Mouse (Mus musculus) layer of hippocampus, adult 11-12 months (tissue): Measurements from ENCODE around the gene Kdm4b.

Experiments
- DNase-seq: peaks from one replicate; pipeline ENCODE4 v3.0.0; 2022; ENCODE audit warnings: low spot score

Gene Kdm4b

DNA sequence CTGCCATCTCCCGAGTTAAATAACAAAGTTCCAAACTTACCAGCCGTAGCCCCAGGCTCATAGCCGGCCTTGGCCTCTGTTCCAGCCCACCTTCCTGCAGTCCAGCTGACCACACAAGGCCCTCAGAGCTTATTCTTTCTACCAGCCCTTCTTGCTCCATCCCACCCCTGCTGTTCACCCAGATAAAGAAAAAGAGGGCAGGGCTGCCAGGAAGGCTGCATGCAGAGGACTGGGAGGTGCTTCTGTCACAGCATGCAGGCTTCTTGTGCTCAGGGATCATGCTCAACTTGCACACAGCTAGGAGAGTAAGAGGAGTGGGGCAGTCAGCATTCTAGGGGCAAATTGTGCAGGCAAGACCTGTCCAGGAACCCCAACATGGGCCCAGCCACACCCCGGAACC lies 22.3 kb downstream of the Kdm4b start:
- DNase-seq = no peak

DNA sequence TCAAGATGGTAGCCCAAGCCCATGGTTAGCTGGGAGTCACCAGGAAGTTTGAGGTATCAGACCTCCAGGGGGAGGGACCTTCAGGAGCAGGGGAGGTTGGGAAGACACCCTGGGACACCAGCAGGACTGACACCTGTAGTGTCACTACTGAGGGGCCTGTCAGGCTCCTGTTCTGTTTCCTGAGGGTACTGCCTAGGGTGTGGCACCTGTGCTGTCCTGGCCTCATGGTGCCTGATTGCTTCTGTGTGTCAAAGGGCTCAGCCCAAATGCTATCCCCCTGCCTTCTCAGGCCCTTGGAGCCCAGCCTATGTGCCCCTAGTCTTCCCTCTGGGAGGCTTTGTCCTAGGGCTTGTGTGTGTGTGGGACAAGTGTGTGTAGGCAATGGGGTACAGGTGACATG lies 22.7 kb downstream of the Kdm4b start:
- DNase-seq = no peak

DNA sequence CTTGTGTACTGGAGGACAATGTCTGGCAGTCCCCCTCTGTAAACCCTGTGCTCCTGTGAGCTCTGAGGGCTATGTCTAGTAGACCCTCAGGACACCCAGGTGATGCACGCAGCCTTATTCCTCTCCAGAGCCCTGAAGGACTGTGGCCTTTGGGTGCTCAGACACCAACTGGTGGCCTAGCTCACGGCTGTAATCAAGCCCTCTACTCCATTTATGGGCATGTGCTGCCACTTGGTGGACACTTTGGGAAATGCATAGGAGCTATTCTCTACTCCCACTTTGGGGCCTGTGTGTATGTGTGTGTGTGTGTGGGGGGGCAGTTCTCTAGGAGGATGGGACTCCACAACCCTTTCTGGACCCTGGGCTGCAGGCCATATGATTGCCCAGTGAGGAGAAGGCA lies 24.8 kb downstream of the Kdm4b start:
- peak; percentile 87 for DNase-seq

DNA sequence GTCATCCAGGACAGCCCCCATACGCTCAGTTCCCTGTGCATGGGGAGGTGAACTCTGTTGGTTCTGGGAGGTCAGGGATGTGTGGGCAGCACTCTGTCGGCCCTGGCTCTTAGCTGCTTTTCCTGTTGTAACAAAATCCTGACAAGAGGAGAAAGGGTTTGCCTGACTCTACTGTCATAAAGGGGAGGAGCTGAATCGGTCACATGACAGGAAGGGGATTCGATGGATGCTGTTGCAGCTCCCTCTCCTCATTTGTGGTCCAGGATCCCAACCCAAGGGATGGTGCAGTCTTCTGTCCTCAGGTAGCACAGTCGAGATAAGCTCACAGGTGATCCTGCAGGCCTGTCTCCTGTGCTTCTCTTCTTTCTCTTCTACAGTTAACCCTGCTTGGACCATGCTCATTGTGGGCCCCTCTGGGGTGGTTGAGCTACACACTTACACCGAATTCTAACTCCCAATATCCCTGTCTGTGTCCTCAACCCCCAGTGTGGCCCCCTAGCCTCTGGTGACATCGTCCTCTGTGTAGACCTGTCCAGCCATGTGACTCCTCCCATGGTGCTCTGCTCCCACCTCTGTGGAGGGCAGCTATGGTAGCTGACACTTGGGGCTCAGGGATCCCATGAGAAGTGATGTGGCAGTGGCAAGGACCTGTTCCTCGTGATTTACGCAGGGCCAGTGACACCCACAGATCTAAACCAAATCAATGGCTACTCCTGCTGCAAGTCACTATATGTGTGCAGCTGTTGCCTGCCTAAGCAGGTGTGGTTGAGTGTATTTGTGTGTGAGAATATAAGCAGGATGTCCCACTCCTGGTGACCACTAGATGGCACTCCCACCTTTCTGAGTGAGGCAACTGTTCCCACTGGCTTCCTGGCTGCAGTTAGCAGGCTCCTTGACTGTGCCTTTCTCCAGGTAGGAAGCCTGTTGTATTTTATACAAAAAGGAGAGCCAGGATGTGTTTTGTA lies 31.3 kb downstream of the Kdm4b start:
- peak; percentile 80 for DNase-seq

DNA sequence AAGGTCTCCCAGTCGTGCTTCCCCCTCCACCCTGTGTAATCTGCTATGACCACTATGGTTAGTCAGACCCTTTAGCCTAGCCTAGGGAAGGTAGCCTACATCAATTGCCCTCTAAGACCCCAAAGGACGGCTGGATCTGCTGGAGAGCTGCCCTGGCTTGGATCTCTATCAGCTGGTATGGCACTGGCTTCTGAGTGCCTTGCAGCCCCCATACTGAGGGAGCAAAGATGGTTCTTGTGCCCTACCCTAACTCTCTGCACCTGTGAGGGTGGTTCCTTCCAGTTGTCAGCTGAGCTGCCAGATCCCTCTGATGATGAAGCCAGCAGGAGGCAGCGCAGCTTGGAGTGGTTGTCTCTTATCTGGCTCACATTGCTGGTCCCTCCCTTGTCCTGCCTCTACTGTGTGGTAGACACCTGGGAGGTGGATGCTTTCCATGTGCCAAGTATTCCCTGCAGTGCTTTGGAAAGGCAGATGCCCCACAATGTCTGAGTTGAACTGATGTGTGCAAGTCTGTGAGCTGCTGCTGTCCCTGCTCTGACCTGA lies 33.4 kb downstream of the Kdm4b start:
- no peak for DNase-seq

DNA sequence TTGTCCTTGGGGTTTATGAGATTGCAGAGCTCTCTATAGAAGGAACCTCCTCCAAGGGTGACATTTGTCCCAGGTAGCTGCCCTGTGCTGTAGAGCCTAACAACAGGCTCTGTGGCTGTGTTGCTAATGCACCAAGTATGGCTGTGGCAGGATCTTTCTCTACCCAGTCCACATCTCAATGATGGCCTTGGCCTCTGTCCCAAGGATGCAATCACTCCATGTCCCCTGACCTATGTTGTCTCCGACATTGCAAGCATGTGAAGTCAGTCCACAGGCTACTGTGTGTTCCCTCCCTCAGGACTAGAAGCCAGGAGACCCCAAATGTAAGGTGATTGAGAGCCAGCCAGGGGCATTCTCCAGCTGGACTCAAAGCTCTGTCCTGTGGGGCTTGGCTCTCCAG lies 34.0 kb downstream of the Kdm4b start:
- DNase-seq = no peak

DNA sequence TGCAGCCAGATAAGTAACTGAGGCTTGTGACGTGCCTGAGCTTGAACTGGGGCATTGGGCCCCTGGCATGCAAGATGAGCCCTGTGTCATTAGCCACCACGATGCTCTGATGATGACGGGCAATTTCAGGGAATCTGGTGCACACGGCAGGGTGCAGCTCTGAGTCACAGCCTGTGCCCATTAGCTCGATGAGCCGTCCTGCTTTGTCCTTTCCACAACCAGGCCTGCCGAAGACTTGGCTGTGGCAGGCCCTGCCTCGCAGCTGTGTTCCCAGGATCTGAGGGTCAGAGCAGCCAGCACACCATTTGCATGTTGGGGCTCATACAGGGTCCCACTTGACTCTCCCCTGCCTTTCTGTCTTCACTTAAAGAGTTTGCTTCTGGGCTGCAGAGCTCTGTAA lies 34.6 kb downstream of the Kdm4b start:
- no peak for DNase-seq

DNA sequence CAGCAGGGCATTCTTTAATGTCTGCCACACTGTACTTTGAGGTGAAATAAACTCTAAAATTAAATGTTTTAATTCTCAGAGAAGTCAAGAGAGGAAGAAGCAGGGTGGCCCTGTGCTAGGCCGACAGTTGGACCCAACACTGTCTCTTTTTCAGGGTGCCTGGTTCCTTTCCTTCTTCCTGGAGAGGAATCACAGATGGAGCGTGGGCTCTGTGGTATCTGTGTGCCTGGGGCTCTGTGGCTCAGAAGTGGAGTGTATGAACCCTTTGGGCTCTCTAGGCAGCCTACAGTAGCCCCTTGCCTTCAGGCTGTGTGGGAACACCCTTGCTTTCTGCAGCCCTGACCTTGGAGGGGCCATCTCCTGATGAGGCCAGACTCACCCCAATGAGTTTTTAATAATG lies 35.7 kb downstream of the Kdm4b start:
- peak; percentile 55 for DNase-seq

DNA sequence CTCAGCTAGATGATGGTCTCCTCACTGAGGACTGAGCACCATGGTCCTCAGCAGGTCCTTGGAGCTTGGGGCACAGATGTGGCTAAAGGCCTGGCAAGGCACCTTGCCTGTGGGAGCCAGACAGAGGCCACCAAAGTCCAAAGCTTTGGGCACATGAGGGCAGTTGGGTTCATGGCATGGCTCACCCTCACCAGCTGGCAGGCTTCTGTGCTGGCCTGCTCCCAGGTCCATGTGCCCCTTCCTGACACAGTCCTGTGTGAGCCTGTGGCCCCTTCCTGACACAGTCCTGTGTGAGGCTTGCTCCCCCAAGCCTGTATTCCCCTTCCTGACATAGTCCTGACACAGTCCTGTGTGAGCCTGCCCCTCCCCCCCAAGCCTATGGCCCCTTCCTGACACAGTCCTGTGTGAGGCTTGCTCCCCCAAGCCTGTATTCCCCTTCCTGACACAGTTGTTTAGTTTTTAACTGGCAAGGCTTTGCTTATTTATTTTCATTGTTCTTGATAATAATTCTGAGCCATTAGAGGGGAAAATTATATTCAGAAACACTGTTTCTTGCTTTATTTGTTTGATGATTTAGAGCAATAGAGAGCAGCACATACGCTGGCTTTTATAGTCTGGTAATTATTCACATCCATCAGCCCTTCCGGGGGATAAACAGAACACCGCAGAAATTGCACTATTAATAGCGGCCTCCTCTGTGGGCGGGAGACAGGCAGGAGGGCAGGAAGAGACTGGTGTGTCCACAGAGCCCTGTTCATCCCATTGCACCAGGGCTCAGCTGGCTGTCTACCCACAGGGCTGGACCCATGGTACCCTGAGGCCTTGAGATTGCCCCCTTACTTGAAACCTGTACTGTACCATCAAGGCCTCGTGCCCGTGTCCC lies 40.2 kb downstream of the Kdm4b start:
- no peak for DNase-seq

DNA sequence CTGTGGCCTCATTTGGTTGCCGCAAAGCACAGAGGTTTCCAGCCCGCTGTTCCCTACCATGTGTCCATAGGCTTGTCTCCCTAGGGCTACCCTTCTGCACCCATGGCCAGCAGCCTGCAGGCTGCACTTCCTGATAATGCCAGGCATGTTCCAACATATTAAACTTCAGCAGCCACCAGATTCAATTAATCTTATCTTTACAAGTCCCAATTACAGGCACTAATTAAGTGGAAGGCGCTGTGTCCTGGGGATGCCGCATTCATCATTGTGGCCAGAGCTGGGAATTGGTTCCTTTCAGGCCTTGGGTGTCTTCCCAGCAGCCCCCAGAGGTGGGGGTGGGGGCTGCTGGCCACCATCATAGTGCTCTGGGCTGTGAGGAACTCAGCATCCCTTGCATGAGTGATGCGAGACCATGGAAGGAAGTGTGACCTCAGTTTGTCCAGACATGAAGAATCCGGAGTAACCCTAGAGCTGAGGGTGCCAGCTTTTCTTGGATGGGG lies 42.5 kb downstream of the Kdm4b start:
- no peak for DNase-seq

DNA sequence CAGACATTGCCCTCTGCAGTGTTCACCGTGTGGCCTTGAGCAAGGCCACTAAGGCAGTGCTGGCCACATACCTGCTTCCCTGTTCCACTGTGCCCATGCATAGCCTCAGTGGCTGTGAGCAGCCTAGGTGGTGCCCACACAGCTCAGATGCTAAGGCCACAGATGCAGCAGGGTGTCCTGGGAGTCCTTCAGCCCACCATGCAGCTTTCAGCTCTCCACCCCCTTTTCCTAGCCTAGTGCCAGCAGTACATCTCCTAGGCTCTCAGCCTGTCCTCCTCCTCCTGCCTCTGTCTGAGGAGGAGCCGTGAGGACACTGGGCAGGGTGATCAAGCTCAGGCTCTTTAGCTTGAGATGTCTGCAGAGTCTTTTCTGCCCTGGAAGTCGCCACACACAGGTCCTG lies 44.2 kb downstream of the Kdm4b start:
- no peak for DNase-seq

DNA sequence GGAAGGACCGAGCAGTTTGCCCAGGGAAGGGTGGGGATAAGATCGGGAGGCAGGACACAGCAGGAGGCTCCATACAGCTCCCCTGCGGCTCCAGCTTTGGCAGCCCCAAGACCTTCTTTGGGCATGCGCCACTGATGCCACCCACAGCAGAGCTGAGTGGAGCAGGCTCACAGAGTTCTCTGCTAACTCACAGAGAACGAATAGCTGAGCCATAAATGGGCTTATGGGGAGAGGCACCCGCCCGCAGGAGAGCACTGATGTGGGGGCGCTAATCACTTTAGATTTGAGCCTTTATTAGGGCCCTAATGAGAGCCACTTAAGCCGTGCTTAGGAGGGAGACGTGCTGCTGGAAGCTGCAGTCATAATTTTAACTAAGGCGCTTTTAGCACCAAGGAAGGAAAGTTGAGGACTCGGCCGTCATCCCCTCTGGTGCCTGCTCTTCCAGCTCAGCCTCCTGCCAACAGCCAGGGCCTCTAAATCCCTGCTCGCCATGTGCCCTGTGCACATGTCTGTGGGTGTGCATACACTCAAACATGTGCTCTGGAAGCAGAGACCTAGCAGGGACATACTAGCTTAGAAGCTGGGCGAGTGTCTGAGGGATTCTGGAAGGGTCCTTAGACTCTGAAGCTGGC lies 45.3 kb downstream of the Kdm4b start:
- peak; percentile 79 for DNase-seq

DNA sequence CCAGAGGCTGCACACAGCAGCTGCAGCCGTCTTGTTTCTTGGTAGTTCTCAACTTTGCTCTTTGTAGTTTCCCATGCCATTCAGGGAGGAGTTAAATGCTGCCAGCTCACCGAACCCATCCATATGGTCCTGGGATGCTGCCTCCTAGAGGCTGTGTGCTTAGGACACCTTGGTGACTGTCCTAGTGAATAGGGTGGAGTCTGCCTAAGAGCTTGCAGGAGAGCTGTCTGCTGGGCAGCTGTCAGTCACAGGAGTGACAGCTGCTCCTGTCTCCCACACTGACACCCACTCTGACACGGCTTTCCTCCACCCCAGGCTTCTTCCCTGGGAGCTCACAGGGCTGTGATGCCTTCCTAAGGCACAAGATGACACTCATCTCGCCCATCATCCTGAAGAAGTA lies 46.2 kb downstream of the Kdm4b start:
- peak; percentile 43 for DNase-seq

DNA sequence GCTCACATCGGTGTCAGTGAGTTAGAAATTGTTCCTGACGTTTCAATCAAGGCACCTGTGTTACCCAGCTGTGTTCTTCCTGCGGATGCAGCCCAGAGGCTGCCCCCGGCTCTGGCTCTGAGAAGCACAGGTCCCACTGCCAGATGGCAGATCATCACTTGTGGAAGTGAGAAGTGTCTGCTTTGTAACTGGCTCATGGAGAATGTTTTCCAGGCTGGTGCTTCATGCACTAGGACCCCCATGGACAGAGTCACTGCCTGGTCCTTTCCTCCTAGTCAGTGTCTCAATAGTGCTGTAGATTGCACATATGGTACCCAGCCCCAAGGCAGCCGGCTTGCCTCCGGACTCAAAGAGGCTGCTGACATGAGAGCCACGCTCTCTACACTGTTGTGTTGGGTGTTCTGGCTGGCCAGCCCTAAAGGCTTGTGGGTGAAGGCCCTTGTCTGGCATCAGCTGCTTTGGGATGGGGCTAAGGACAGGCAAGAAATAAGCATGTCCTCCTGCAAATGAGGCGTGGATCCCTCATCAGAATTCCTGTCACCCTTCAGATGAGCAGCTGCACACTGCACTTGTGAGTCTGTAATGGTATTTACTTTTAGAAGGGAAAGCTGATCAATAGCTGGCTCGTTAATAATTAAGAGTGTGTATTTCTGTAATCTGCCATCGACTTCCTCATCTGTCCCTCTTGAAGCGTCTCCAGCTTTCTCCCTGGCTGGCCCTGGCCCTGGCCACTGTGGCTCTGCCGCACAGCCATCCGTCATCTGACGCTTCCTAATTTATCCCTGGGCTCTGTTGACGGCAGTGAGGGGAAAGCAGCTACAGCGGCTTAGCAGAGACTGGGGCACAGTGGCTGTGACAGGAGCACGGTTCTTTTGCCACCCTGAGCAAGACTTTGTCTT lies 47.5 kb downstream of the Kdm4b start:
- no peak for DNase-seq

DNA sequence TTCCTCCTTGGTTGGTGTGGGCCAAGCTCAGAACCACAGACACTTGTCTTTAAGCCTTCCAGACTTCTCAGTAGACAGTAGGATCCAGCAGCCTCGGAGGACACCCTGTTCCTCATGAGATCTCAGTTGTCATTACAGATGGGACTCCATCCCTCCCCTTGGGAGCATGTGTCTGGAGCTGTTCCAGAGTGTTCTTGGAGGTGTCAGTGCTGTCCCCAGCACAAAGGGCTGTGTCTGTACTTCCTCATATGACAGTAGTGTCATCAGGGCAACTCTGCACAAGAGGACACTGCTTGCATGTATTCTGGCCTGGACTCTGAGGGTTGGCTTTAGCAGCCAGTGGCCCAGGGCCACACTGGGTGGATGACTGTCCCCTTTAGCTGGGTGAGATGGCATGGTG lies 49.0 kb downstream of the Kdm4b start:
- peak; percentile 46 for DNase-seq

DNA sequence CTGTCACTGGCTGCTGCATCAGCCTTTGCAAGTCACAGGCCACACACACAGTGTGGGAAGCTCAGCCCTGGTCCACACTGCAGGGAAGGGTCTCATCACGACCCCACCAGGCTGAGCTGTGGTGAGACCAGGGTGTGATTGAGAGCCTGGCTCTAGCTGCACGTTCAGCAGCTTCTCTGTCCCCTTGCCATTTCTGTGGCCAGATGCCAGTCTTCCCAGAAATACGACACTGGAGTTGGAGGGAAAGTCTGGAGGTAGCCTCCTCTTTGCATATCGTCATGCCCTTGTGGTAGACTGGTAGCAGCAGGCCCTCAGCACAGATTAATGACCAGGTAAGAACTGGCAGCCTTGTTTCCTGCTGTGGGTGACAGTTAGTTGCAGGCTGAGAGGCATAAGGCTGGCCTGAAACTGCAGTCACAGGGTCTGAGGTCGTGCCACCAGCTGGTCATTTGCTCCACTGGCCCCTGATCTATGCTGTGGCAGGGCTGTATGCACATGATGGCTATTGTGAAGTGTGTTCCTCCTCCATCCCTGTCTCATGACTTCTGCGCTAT lies 53.5 kb downstream of the Kdm4b start:
- no peak for DNase-seq

DNA sequence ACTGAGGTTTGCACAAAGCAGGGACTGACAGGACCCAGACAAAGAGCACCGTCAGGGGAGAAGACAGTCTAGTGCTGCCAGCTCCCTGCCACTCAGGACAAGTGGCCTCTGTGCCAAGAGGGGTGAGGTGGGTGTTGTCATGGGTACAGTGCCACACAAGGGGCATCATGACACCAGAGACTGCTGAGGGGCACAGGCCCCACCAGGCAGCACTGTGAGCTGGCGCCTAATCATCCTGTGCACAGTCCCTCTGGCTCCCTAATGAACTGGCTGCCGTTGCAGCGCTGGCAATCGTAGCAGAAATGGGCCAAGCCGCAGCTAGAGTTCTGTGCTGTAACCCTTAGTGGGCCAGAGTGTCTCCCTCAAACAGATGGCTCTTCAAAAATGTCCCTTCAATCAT lies 54.4 kb downstream of the Kdm4b start:
- peak; percentile 47 for DNase-seq

DNA sequence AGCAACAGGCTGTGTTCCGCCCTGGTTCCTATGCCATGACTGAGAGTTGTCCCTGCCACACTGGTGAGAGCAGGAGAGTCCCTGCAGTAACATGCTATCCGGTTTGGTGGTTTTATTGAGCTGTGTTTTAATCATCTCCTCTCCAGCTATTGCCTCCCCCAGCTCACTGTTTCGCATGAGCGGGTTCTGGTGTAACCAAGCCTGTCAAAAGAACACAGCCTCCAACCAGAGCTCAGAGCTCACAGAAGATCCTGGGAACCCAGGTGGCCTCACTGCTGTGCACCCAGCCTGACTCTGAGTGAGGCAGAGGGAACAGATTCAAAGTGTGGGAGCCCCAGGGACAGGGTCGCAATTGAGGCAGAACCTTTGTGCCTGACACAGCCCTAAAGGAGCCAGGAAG lies 55.3 kb downstream of the Kdm4b start:
- no peak for DNase-seq

DNA sequence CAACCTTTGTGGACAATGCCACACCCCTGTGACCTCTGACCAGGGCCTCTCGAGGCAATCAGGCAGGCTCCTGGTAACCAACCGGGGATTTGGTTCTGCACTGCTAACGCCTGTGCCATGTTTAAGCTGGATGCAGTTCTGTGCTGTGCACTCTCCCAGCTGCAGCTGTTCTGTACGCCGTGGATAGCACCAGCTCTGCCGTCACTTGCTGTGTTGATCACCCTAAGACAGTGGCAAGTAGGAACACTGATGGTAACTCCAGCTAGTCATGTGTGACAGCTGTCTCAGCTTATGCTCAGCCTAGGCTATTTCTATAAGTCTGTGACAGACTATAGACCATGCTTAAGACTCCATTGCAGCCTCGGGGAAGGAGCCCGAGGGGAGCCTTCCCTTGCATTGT lies 57.1 kb downstream of the Kdm4b start:
- no peak for DNase-seq

DNA sequence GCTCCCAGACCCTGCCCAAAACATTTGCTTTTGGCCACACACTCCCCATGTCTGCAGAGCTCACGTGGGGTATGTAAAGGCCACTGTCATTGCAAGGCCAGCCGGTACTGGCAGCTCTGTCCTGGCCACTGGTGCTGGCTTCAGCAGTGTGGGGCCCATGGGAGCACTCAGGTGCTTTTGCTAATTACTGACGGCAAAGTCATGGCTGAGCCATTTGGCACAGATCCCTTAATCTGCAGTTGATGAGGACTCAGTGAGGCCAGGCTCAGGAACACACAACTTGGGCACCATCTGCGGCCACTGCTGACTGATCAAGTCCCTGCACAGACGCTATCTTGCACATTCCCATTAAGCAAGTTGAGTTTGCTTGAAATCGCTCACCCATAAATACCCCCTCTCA lies 59.0 kb downstream of the Kdm4b start:
- no peak for DNase-seq

DNA sequence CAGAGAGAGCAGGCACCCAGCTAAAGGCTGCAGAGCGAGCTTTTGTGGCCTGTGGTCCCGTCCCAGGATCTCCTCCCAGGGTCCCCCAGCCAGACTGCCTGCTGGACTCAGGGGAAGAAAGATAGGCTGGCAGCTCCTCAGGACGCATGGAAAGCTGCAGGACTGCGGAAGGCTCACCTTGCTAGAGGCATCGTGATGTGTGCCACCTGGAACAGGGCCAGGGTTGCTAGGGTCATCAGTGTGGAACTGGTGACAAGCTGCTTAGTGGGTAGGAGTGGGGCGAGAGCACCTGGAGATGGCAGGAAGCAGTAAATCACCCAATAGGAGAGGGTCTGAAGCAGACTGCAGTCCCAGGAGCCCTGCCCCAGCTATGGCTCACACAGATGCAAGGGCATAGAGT lies 61.8 kb downstream of the Kdm4b start:
- no peak for DNase-seq
